Mouse (Mus musculus) megakaryocyte-erythroid progenitor cell, adult 5 weeks (primary cell): ENCODE measurements around the gene Mogat1. TPM values are rescaled to one million over a fixed set of nuclear protein-coding genes. Genes with fewer than 3 reads are reported as not detected.

ENCODE experiments used
- polyA plus RNA-seq: library from polyadenylated mRNA; stranded (reverse); fragments of >175 nt; gene quantifications from 2 replicates; pipeline ENCODE4 v1.2.3, GENCODE M21; 2012

The Mogat1 gene
- polyA plus RNA-seq = not detected in 2 replicates

DNA sequence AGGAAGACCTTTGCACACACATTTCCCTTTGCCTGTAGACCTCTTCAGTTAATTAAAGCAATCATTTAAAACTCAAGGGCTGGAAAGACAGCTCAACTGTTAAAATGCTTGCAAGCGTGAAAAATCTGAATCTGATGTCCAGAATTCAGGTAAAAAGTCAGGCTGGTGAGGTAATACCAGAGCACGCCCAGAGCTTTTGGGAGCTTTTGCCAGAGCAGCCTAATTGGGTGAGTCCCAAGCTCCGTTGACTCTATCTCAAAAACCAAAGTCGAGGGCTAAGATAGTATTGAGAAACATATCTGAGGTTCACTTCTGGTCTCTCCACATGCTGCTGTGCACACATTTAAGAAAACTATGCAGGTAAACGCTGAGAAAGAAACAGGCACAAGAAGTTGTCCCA, at the start of gene Mogat1:
Mogat1 (plus strand) TSS at position 130 of the 400 bp plus-strand sequence.

GRCm38 (mm10) chr1:78488752-78489492, 21.9 kb upstream of the Mogat1 start, which contains the start of gene Farsb:
Gene Farsb, minus strand, starts transcription at chr1:78488897.

DNA sequence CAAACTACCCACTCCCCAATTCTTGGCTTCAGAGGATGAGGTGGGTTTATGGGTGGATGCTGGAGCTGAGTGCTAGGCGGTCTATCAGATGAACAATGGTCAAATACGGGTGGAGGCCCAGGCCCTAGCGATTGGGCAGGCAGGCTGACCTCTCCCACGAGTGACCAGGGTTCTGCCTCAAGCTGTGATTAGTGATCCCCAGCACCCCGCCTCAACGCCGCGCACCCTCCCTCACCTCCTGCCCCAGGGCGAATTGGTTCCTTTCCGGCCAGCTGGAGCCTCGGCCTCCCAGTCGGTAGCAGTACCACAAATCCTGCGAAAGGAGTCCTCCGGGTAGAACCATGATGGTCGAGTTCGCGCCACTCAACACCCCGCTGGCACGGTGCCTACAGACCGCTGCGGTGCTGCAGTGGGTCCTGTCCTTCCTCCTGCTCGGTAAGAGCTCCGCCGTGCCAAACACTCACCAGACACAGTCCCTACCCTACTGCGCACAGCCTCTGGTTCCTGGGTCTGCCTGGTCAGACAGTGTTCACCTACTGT, 900 bp downstream of the Mogat1 start, which contains the start of gene BC035947:
BC035947 (minus strand) TSS at position 538 of the 540 bp plus-strand sequence.

Other genes starting within 250 kb of the Mogat1 start
- not detected in 2 replicates for gene Sgpp2, start 200.6 kb upstream of the Mogat1 start, polyA plus RNA-seq
- 3.5 and 3.9 TPM in 2 replicates for gene Farsb, start 22.1 kb upstream of the Mogat1 start, polyA plus RNA-seq
- not detected in 2 replicates for gene BC035947, start 1.2 kb downstream of the Mogat1 start, polyA plus RNA-seq
- 4.0 TPM in 2 replicates for gene Acsl3, start 146.8 kb downstream of the Mogat1 start, polyA plus RNA-seq
- gene Utp14b, start 147.0 kb downstream of the Mogat1 start, polyA plus RNA-seq = 0.54 and 0.88 TPM in 2 replicates